Mouse (Mus musculus) ES-Bruce4 (cell line): ENCODE measurements at regions not wholly inside any gene's neighbourhood (a gene's known extent, or its start where the extent isn't known, plus 50 kb on each side); places are given as distances from the start of the nearest gene placed in this dataset.

Experiments
- CTCF ChIP-seq: IDR thresholded peaks from one replicate; pipeline ENCODE4 v1.8.1; 2011; ENCODE audit warnings: low read depth, low read length
- POLR2A ChIP-seq: IDR thresholded peaks from one replicate; pipeline ENCODE4 v1.8.1; 2011; ENCODE audit warnings: low read length; ENCODE audit not compliant: insufficient read depth

- TF ChIP-seq CTCF (no peak), POLR2A (no peak)
Observed at GRCm38 (mm10) chr2:103146132-103146531, 72.7 kb downstream of the Apip start.
